In the genomic region with DNA sequence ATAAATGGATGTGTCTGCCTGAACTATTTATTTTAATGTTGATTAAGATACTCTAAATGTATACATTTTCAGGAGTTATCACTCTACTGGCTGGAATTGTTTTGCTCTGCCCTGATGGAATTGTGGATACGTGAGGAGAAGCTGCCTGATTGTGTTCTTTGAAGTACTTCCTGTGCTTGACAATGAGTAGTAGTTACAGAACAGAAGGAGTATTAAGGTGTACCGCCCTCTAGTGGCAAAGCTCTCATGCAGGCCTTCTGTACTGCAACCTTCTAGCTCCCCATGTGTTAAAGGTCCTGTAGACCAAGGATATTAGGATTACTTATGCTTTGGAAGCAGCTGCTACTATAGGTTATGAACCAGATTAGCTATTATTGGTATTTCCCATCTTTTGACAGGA, we compare ENCODE assay signal across 9 mouse cellular contexts.
A peak's percentile ranks its signal among the peaks of the same experiment; 100 is the strongest.
DNase-seq lines count a peak whose midpoint lies in the region; ATAC-seq and TF ChIP-seq lines count a peak whose summit lies in the region.
"Had no signal": no experiment of that assay in that cellular context is flagged by ENCODE, and none has a peak within 500 bp of the region (broad histone marks: within the 10 kb centered on the region; RNA-seq: fewer than 3 reads in every experiment).

No protein-coding gene starts in this region.

- ATAC-seq in kidney, embryonic 14.5 days (ENCODE audit: low FRiP score, low TSS enrichment): no peak

- H3K36me3 ChIP-seq in kidney, embryonic 14.5 days (ENCODE audit: control insufficient read depth, insufficient read depth, low read length): no peaks in the 10 kb centered on the region
- H3K36me3 ChIP-seq: lung, embryonic 15.5 days had no signal

- no peak overlapping the region for H3K9ac ChIP-seq in kidney, embryonic 14.5 days (ENCODE audit: low read depth, low read length)
- H3K9ac ChIP-seq: lung, embryonic 15.5 days had no signal

- no peak overlapping the region for H3K27ac ChIP-seq in kidney, embryonic 14.5 days (ENCODE audit: low read depth, low read length)
- no peak overlapping the region for H3K27ac ChIP-seq in cortical plate, adult 2 months (ENCODE audit: insufficient read depth, low read length)
- H3K27ac ChIP-seq in layer of hippocampus, adult 2 months: no peak overlapping the region
- H3K27ac ChIP-seq: lung, embryonic 15.5 days had no signal

- no peaks in the 10 kb centered on the region for H3K9me3 ChIP-seq in kidney, embryonic 14.5 days (ENCODE audit: control insufficient read depth, low read length)
- H3K9me3 ChIP-seq: lung, embryonic 15.5 days had no signal

- H3K4me1 ChIP-seq in kidney, embryonic 14.5 days (ENCODE audit: control insufficient read depth, insufficient read depth, low read length): no peaks in the 10 kb centered on the region
- no peaks in the 10 kb centered on the region for H3K4me1 ChIP-seq in cortical plate, adult 2 months (ENCODE audit: control insufficient read depth, insufficient read depth, low read length)
- H3K4me1 ChIP-seq: lung, embryonic 15.5 days had no signal

- peak; percentile 31; the same call in 1 of the 2 replicates for TF ChIP-seq CTCF in cortical plate, adult 2 months (IDR thresholded peaks at IDR 0.05; ENCODE audit: extremely low read depth, insufficient read depth, low read length)
- peak; percentile 74 for TF ChIP-seq CTCF in layer of hippocampus, adult 2 months (conservative IDR thresholded peaks at IDR 0.05)

- peak; percentile 15 for DNase-seq in kidney, adult 11 months
- peak; percentile 75 for DNase-seq in A20 (ENCODE audit: low read depth, low spot score)
- DNase-seq in MEL-GATA-1-ER (ENCODE audit: extremely low read depth, low read depth): peak; percentile 2
- no peak for DNase-seq in layer of hippocampus, adult 2 months (ENCODE audit: low spot score in 2 of 2)
- DNase-seq in urinary bladder, postnatal 36 days (ENCODE audit: low spot score in 2 of 2): peak; percentile 6
- DNase-seq in heart, adult 8-10 months (ENCODE audit: low spot score): no peak

- H3K27me3 ChIP-seq in kidney, embryonic 14.5 days (ENCODE audit: control insufficient read depth, insufficient read depth, low read length): no peaks in the 10 kb centered on the region
- H3K27me3 ChIP-seq: lung, embryonic 15.5 days had no signal

- WGBS in kidney, embryonic 14.5 days: 33% methylated on average over 2 of the region's 2 CpGs

- TF ChIP-seq POLR2A in cortical plate, adult 2 months (IDR thresholded peaks at IDR 0.05; ENCODE audit: extremely low read depth, insufficient read depth, low read length): no peak

- H3K4me2 ChIP-seq in kidney, embryonic 14.5 days (replicated peaks; ENCODE audit: low read depth, low read length): no peak overlapping the region
- H3K4me2 ChIP-seq: lung, embryonic 15.5 days had no signal

- no peak overlapping the region for H3K4me3 ChIP-seq in kidney, embryonic 14.5 days (ENCODE audit: low read length)
- no peak overlapping the region for H3K4me3 ChIP-seq in cortical plate, adult 2 months (ENCODE audit: insufficient read depth, low read length)
- H3K4me3 ChIP-seq in layer of hippocampus, adult 2 months: no peak overlapping the region
- H3K4me3 ChIP-seq: lung, embryonic 15.5 days had no signal

Comparison
In these comparisons a context has a peak if more than half of its experiments do, and no peak if none do; other contexts are left out.
1. DNase-seq: peak in kidney, adult 11 months (single experiment), A20 (single experiment), MEL-GATA-1-ER (single experiment) and urinary bladder, postnatal 36 days (2 of 2); none in layer of hippocampus, adult 2 months (0 of 2) and heart, adult 8-10 months (single experiment).